Mouse (Mus musculus) forebrain, postnatal 0 days (tissue): Measurements from ENCODE around the gene Washc4. TPM values are rescaled to one million over a fixed set of nuclear protein-coding genes. Genes with fewer than 3 reads are reported as not detected.
A peak's percentile ranks its signal among the peaks of the same experiment; 100 is the strongest.
"Not testable (repeated sequence)": the region's sequence is repeated elsewhere in the genome, so short reads cannot be mapped to it uniquely, and the experiment has no call there.

ENCODE experiments used
- ATAC-seq: fragments of 200-750 bp; cut with Nextera tagmentation; 2 replicates; pipeline ENCODE4 v1.8.0; 2017; ENCODE audit warnings: mild to moderate bottlenecking, moderate library complexity
- DNase-seq: peaks from one replicate; pipeline ENCODE4 v3.0.0-alpha.2; 2015
- H3K27ac ChIP-seq: fragments of 300-500 bp; sonication (generic); 2 replicates; pipeline ENCODE4 v1.5.1; 2014; ENCODE audit warnings: low read depth, mild to moderate bottlenecking, antibody characterized with exemption, low read length, moderate library complexity, mixed read lengths
- H3K27me3 ChIP-seq: fragments of 300-500 bp; sonication (generic); 2 replicates; pipeline ENCODE4 v1.6.1; 2014; ENCODE audit warnings: mild to moderate bottlenecking, low read length, mixed read lengths; ENCODE audit not compliant: insufficient read depth
- H3K36me3 ChIP-seq: fragments of 300-500 bp; sonication (generic); 2 replicates; pipeline ENCODE4 v1.6.1; 2014; ENCODE audit warnings: mild to moderate bottlenecking, moderate library complexity; ENCODE audit not compliant: insufficient read depth
- H3K4me1 ChIP-seq: fragments of 300-500 bp; sonication (generic); 2 replicates; pipeline ENCODE4 v1.6.1; 2014; ENCODE audit warnings: antibody characterized with exemption; ENCODE audit not compliant: insufficient read depth
- H3K4me2 ChIP-seq: fragments of 300-500 bp; sonication (generic); 2 replicates; pipeline ENCODE4 v1.6.1; 2014; ENCODE audit warnings: low read depth, mild to moderate bottlenecking, moderate library complexity
- H3K4me3 ChIP-seq: fragments of 300-500 bp; sonication (generic); 2 replicates; pipeline ENCODE4 v1.5.1; 2014; ENCODE audit warnings: low read depth, low read length, mixed read lengths
- H3K9ac ChIP-seq: fragments of 300-500 bp; sonication (generic); 2 replicates; pipeline ENCODE4 v1.6.1; 2014; ENCODE audit warnings: mild to moderate bottlenecking
- H3K9me3 ChIP-seq: fragments of 300-500 bp; sonication (generic); 2 replicates; pipeline ENCODE4 v1.6.1; 2016; ENCODE audit warnings: low read length
- CTCF ChIP-seq: sonication (generic); IDR thresholded peaks from 2 replicates; pipeline ENCODE4 v1.5.1; 2016; ENCODE audit warnings: antibody characterized with exemption, control low read depth, low read depth
- WGBS: fragments of 180-500 bp; shearing (Covaris S2); extraction: QIAGEN DNeasy Blood & Tissue Kit; methylation state at CpG from one replicate; pipeline ENCODE4 v1.1.7; 2014; 5-methylcytosine and 5-hydroxymethylcytosine counted together
- polyA plus RNA-seq: library from polyadenylated mRNA; unstranded; fragments of >200 nt; fragmentation: Nextera tagmentation; extraction: Ambion mirVana; gene quantifications from 2 replicates; pipeline ENCODE4 v1.2.1, GENCODE M21; 2015
- total RNA-seq: library from RNA; depleted of rRNA; stranded (reverse); fragments of >200 nt; gene quantifications from 2 replicates; pipeline ENCODE4 v1.2.3, GENCODE M21; 2014; rRNA removed

Washc4 gene
- 25.2 and 30.1 TPM in 2 replicates for total RNA-seq
- polyA plus RNA-seq: 13.4 and 21.8 TPM in 2 replicates

GRCm38 (mm10) chr10:83543439-83544102, at the start of gene Washc4:
TSS of gene Washc4 (plus strand) at chr10:83543752.
- TF ChIP-seq CTCF: no peak; the same call in 1 of the 2 replicates
- 1% methylated on average over 49 of the region's 49 CpGs for whole genome bisulfite sequencing
- H3K4me3 ChIP-seq: peak within 1 kb of the TSS; percentile 74
- no peaks in the 10 kb centered on the region for H3K9me3 ChIP-seq
- H3K4me1 ChIP-seq: peaks cover 8% of the 10 kb centered on the region; the same call in 1 of the 2 replicates
- DNase-seq (peak; percentile 95), ATAC-seq (peak; percentile 98)
- H3K27ac ChIP-seq: peak within 1 kb of the TSS; percentile 86
- peak within 1 kb of the TSS; percentile 53 for H3K4me2 ChIP-seq
- peaks cover 8% of the 10 kb centered on the region; the same call in 1 of the 2 replicates for H3K36me3 ChIP-seq
- peak within 1 kb of the TSS; percentile 77 for H3K9ac ChIP-seq
- H3K27me3 ChIP-seq: no peaks in the 10 kb centered on the region

GRCm38 (mm10) chr10:83497321-83497720, 46.2 kb upstream of the Washc4 start:
- no peak for DNase-seq
- TF ChIP-seq CTCF: no peak
- Histone ChIP-seq H3K27ac (no peak overlapping the region), H3K36me3 (peaks cover 58% of the 10 kb centered on the region), H3K4me1 (no peaks in the 10 kb centered on the region), H3K9me3 (no peaks in the 10 kb centered on the region), H3K4me2 (no peak overlapping the region), H3K27me3 (no peaks in the 10 kb centered on the region), H3K9ac (no peak overlapping the region), H3K4me3 (no peak overlapping the region)
- 88% methylated on average over 13 of the region's 13 CpGs for WGBS
- ATAC-seq: no peak

GRCm38 (mm10) chr10:83508962-83509660, 34.4 kb upstream of the Washc4 start:
- peak; percentile 42; the same call in 1 of the 2 replicates for TF ChIP-seq CTCF
- Histone ChIP-seq H3K27me3 (no peaks in the 10 kb centered on the region), H3K4me2 (no peak overlapping the region), H3K27ac (no peak overlapping the region), H3K4me3 (no peak overlapping the region), H3K4me1 (no peaks in the 10 kb centered on the region), H3K36me3 (peaks cover 53% of the 10 kb centered on the region), H3K9me3 (no peaks in the 10 kb centered on the region), H3K9ac (no peak overlapping the region)
- WGBS: 70% methylated on average over 8 of the region's 8 CpGs
- DNase-seq (peak; percentile 34), ATAC-seq (peak; percentile 20; the same call in 1 of the 2 replicates)

- DNase-seq (no peak), ATAC-seq (no peak)
- H3K9ac ChIP-seq: no peak overlapping the region
- no peak overlapping the region for H3K4me3 ChIP-seq
- no peak for TF ChIP-seq CTCF
- H3K4me2 ChIP-seq: no peak overlapping the region
- WGBS: 84% methylated on average over 5 of the region's 5 CpGs
- no peak overlapping the region for H3K27ac ChIP-seq
- no peaks in the 10 kb centered on the region for H3K27me3 ChIP-seq
- H3K4me1 ChIP-seq: no peaks in the 10 kb centered on the region
- H3K9me3 ChIP-seq: no peaks in the 10 kb centered on the region
- H3K36me3 ChIP-seq: peaks cover 54% of the 10 kb centered on the region
Measured at GRCm38 (mm10) chr10:83511304-83511703, 32.2 kb upstream of the Washc4 start.

- no peak overlapping the region for H3K9ac ChIP-seq
- H3K36me3 ChIP-seq: peaks cover 60% of the 10 kb centered on the region
- H3K4me3 ChIP-seq: no peak overlapping the region
- DNase-seq (no peak), ATAC-seq (no peak)
- WGBS: 87% methylated on average over 8 of the region's 8 CpGs
- no peaks in the 10 kb centered on the region for H3K9me3 ChIP-seq
- no peaks in the 10 kb centered on the region for H3K4me1 ChIP-seq
- no peak for TF ChIP-seq CTCF
- H3K27ac ChIP-seq: no peak overlapping the region
- no peak overlapping the region for H3K4me2 ChIP-seq
- no peaks in the 10 kb centered on the region for H3K27me3 ChIP-seq
Measured at GRCm38 (mm10) chr10:83513736-83514135, 29.8 kb upstream of the Washc4 start.

GRCm38 (mm10) chr10:83520990-83521389, 22.6 kb upstream of the Washc4 start:
- H3K27ac ChIP-seq: no peak overlapping the region
- H3K9me3 ChIP-seq: no peaks in the 10 kb centered on the region
- H3K36me3 ChIP-seq: peaks cover 61% of the 10 kb centered on the region
- TF ChIP-seq CTCF: peak; percentile 37
- no peak overlapping the region for H3K4me2 ChIP-seq
- no peaks in the 10 kb centered on the region for H3K4me1 ChIP-seq
- no peak overlapping the region for H3K9ac ChIP-seq
- ATAC-seq: no peak
- H3K27me3 ChIP-seq: no peaks in the 10 kb centered on the region
- H3K4me3 ChIP-seq: no peak overlapping the region
- no peak for DNase-seq
- WGBS: 84% methylated on average over 4 of the region's 4 CpGs

GRCm38 (mm10) chr10:83524238-83524637, 19.3 kb upstream of the Washc4 start:
- not testable (repeated sequence) for H3K4me1 ChIP-seq, ATAC-seq, H3K27ac ChIP-seq, H3K9me3 ChIP-seq, H3K4me3 ChIP-seq, DNase-seq, H3K4me2 ChIP-seq, H3K27me3 ChIP-seq, H3K9ac ChIP-seq
- peaks cover 50% of the 10 kb centered on the region for H3K36me3 ChIP-seq
